Mouse (Mus musculus) olfactory bulb, adult 2 months (tissue): ENCODE measurements at regions not wholly inside any gene's neighbourhood (a gene's known extent, or its start where the extent isn't known, plus 50 kb on each side); places are given as distances from the start of the nearest gene placed in this dataset.

Experiments
- CTCF ChIP-seq: fragments of 200-500 bp; IDR thresholded peaks from 2 replicates; pipeline ENCODE4 v1.5.1; 2012; ENCODE audit warnings: low read depth, mild to moderate bottlenecking, low read length, moderate library complexity; ENCODE audit not compliant: insufficient read depth
- POLR2A ChIP-seq: fragments of 200-500 bp; IDR thresholded peaks from 2 replicates; pipeline ENCODE4 v1.6.1; 2012; ENCODE audit warnings: mild to moderate bottlenecking, low read depth, low read length, moderate library complexity; ENCODE audit not compliant: insufficient read depth

DNA sequence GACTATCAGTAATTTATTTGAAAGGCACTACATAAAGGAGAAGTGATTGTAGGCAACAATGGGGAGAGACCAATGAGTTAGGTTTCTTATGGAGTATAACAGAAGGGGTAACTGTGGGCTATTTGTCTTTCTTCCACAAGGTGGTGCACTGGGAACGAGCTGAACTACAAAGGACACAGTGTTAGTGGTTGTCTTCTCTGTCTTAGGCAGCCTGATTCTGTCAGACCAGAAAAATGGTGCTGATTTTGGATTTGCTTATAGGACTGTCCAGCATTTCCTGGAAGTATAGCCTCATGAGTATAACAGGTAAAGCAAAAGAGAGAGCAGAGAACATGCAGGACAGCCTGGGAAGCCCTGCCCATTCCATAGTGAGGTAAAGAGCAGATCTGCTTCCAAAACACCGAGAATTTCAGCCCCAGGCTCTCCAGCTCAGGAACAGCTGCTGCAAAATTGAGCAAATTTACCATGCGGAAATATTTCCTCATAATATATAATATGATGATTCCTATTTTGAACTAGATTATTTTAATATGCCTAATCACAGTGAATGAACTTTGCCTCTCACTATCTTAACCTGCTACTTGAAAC, 497.8 kb downstream of the Tox3 start:
- TF ChIP-seq POLR2A (no peak), CTCF (no peak)
